22 mouse cellular contexts compared by ENCODE assay signal in genomic region chr4:114680360-114680759, GRCm38 (mm10).
DNase-seq lines count a peak whose midpoint lies in the region; ATAC-seq and TF ChIP-seq lines count a peak whose summit lies in the region.
"Had no signal": no experiment of that assay in that cellular context is flagged by ENCODE, and none has a peak within 500 bp of the region (broad histone marks: within the 10 kb centered on the region; RNA-seq: fewer than 3 reads in every experiment).

No protein-coding gene starts in this region.

- no peak overlapping the region for H3K9ac ChIP-seq in forebrain, embryonic 14.5 days (ENCODE audit: low read length)
- H3K9ac ChIP-seq in kidney, postnatal 0 days (ENCODE audit: low read depth, low read length) = no peak overlapping the region
- no peak overlapping the region for H3K9ac ChIP-seq in embryonic facial prominence, embryonic 11.5 days (replicated peaks; ENCODE audit: low read length)
- H3K9ac ChIP-seq in limb, embryonic 14.5 days (ENCODE audit: low read depth, low read length, severe bottlenecking) = no peak overlapping the region
- H3K9ac ChIP-seq: embryonic facial prominence, embryonic 15.5 days; liver, embryonic 14.5 days; midbrain, embryonic 13.5 days had no signal

- no peak for TF ChIP-seq POLR2A in limb, embryonic 14.5 days (IDR thresholded peaks at IDR 0.05; ENCODE audit: borderline replicate concordance, extremely low read depth, insufficient read depth, insufficient read length)

- H3K4me1 ChIP-seq in forebrain, embryonic 10.5 days = peaks cover 51% of the 10 kb centered on the region
- H3K4me1 ChIP-seq in forebrain, embryonic 14.5 days (ENCODE audit: control insufficient read depth, insufficient read depth, low read length) = peaks cover 11% of the 10 kb centered on the region
- peaks cover 7% of the 10 kb centered on the region; the same call in 1 of the 2 replicates for H3K4me1 ChIP-seq in kidney, postnatal 0 days (replicated peaks; ENCODE audit: insufficient read depth, low read length)
- peaks cover 3% of the 10 kb centered on the region for H3K4me1 ChIP-seq in embryonic facial prominence, embryonic 11.5 days (ENCODE audit: control insufficient read depth, insufficient read depth, low read length)
- H3K4me1 ChIP-seq in limb, embryonic 14.5 days (ENCODE audit: control insufficient read depth, insufficient read depth, low read length) = peaks cover 33% of the 10 kb centered on the region

- no peaks in the 10 kb centered on the region for H3K9me3 ChIP-seq in forebrain, embryonic 10.5 days
- H3K9me3 ChIP-seq in forebrain, embryonic 14.5 days (replicated peaks; ENCODE audit: control insufficient read depth, low read length) = no peaks in the 10 kb centered on the region
- H3K9me3 ChIP-seq in kidney, postnatal 0 days (replicated peaks; ENCODE audit: low read length) = no peaks in the 10 kb centered on the region
- H3K9me3 ChIP-seq in embryonic facial prominence, embryonic 11.5 days (replicated peaks; ENCODE audit: control insufficient read depth, low read length) = no peaks in the 10 kb centered on the region
- H3K9me3 ChIP-seq in limb, embryonic 14.5 days (ENCODE audit: control insufficient read depth, low read length) = no peaks in the 10 kb centered on the region
- H3K9me3 ChIP-seq: embryonic facial prominence, embryonic 15.5 days; midbrain, embryonic 13.5 days had no signal

- WGBS in forebrain, embryonic 10.5 days = 59% methylated on average over 6 of the region's 6 CpGs
- WGBS in forebrain, embryonic 14.5 days = 42% methylated on average over 6 of the region's 6 CpGs
- 28% methylated on average over 6 of the region's 6 CpGs for WGBS in kidney, postnatal 0 days
- WGBS in embryonic facial prominence, embryonic 11.5 days = 19% methylated on average over 6 of the region's 6 CpGs
- 6% methylated on average over 6 of the region's 6 CpGs for WGBS in limb, embryonic 14.5 days

- no peak for ATAC-seq in forebrain, embryonic 14.5 days
- 0 out of 2 replicates have a peak, but pooled peaks have one; percentile 37 for ATAC-seq in kidney, postnatal 0 days (replicated peaks; ENCODE audit: low FRiP score, low read depth)
- ATAC-seq in embryonic facial prominence, embryonic 11.5 days (replicated peaks; ENCODE audit: insufficient number of reproducible peaks, low FRiP score, low TSS enrichment, low read depth) = peak; percentile 60
- no peak for ATAC-seq in limb, embryonic 14.5 days (ENCODE audit: low FRiP score, low read depth)
- ATAC-seq: hindbrain, postnatal 0 days; lung, postnatal 0 days; midbrain, embryonic 13.5 days had no signal

- peak overlapping the region; percentile 58; the same call in 1 of the 2 replicates for H3K27ac ChIP-seq in forebrain, embryonic 10.5 days
- H3K27ac ChIP-seq in forebrain, embryonic 14.5 days (ENCODE audit: low read depth, low read length) = no peak overlapping the region
- H3K27ac ChIP-seq in kidney, postnatal 0 days = peak overlapping the region; percentile 42; the same call in 1 of the 2 replicates
- H3K27ac ChIP-seq in embryonic facial prominence, embryonic 11.5 days (replicated peaks; ENCODE audit: low read depth, low read length) = no peak overlapping the region
- H3K27ac ChIP-seq in limb, embryonic 14.5 days (replicated peaks; ENCODE audit: low read depth, low read length) = 0 out of 2 replicates have a peak overlapping the region, but pooled peaks have one; percentile 8
- H3K27ac ChIP-seq: embryonic facial prominence, embryonic 15.5 days; heart, adult 2 months; hindbrain, postnatal 0 days; liver, embryonic 14.5 days; midbrain, embryonic 13.5 days had no signal

- DNase-seq in forebrain, embryonic 10.5 days (ENCODE audit: extremely low spot score, low spot score) = no peak
- no peak for DNase-seq in forebrain, embryonic 14.5 days (ENCODE audit: low spot score)
- DNase-seq in kidney, postnatal 0 days (ENCODE audit: low spot score) = peak; percentile 70
- no peak for DNase-seq in kidney, postnatal 4 days
- peak; percentile 53 for DNase-seq in embryonic facial prominence, embryonic 11.5 days (ENCODE audit: low spot score)
- DNase-seq in limb, embryonic 14.5 days (ENCODE audit: low spot score) = no peak
- no peak for DNase-seq in adrenal gland, postnatal 36 days
- DNase-seq in thymus, postnatal 14 days = no peak
- DNase-seq: adrenal gland, postnatal 14 days; cerebellum, adult 11-12 months; cerebellum, postnatal 14 days; gastrocnemius, postnatal 14 days; heart, adult 2 months; heart, postnatal 36 days; kidney, adult 11 months; thymus, postnatal 4 days had no signal

- no peaks in the 10 kb centered on the region for H3K36me3 ChIP-seq in forebrain, embryonic 10.5 days (replicated peaks)
- H3K36me3 ChIP-seq in forebrain, embryonic 14.5 days (ENCODE audit: control insufficient read depth, insufficient read depth, low read length) = no peaks in the 10 kb centered on the region
- no peaks in the 10 kb centered on the region for H3K36me3 ChIP-seq in kidney, postnatal 0 days (ENCODE audit: insufficient read depth, low read length)
- H3K36me3 ChIP-seq in embryonic facial prominence, embryonic 11.5 days (replicated peaks; ENCODE audit: control insufficient read depth, insufficient read depth, low read depth, low read length) = no peaks in the 10 kb centered on the region
- no peaks in the 10 kb centered on the region for H3K36me3 ChIP-seq in limb, embryonic 14.5 days (ENCODE audit: control insufficient read depth, insufficient read depth, low read length)
- H3K36me3 ChIP-seq: embryonic facial prominence, embryonic 15.5 days; G1E; midbrain, embryonic 13.5 days had no signal

- H3K27me3 ChIP-seq in forebrain, embryonic 10.5 days (ENCODE audit: poor library complexity, severe bottlenecking) = peaks cover 90% of the 10 kb centered on the region
- H3K27me3 ChIP-seq in forebrain, embryonic 14.5 days (replicated peaks; ENCODE audit: control insufficient read depth, insufficient read depth, low read length) = peaks cover 13% of the 10 kb centered on the region; the same call in 1 of the 2 replicates
- no peaks in the 10 kb centered on the region for H3K27me3 ChIP-seq in kidney, postnatal 0 days (ENCODE audit: insufficient read depth, low read length)
- no peaks in the 10 kb centered on the region for H3K27me3 ChIP-seq in embryonic facial prominence, embryonic 11.5 days (ENCODE audit: control insufficient read depth, insufficient read depth, low read length)
- H3K27me3 ChIP-seq in limb, embryonic 14.5 days (ENCODE audit: control insufficient read depth, insufficient read depth, low read length) = peaks cover 16% of the 10 kb centered on the region; the same call in 1 of the 2 replicates

- no peak for TF ChIP-seq CTCF in kidney, postnatal 0 days (IDR thresholded peaks at IDR 0.05; ENCODE audit: low read depth)

- no peak overlapping the region for H3K4me3 ChIP-seq in forebrain, embryonic 10.5 days
- no peak overlapping the region for H3K4me3 ChIP-seq in forebrain, embryonic 14.5 days (ENCODE audit: low read depth, low read length)
- H3K4me3 ChIP-seq in kidney, postnatal 0 days (replicated peaks; ENCODE audit: low read depth, low read length) = no peak overlapping the region
- no peak overlapping the region for H3K4me3 ChIP-seq in embryonic facial prominence, embryonic 11.5 days (ENCODE audit: low read depth, low read length)
- no peak overlapping the region for H3K4me3 ChIP-seq in limb, embryonic 14.5 days (replicated peaks; ENCODE audit: low read length)
- H3K4me3 ChIP-seq: embryonic facial prominence, embryonic 15.5 days; heart, adult 2 months; midbrain, embryonic 13.5 days had no signal

- H3K4me2 ChIP-seq in forebrain, embryonic 14.5 days (ENCODE audit: low read length) = no peak overlapping the region
- H3K4me2 ChIP-seq in kidney, postnatal 0 days (ENCODE audit: low read length) = no peak overlapping the region
- no peak overlapping the region for H3K4me2 ChIP-seq in embryonic facial prominence, embryonic 11.5 days (ENCODE audit: low read depth, low read length)
- no peak overlapping the region for H3K4me2 ChIP-seq in limb, embryonic 14.5 days (replicated peaks; ENCODE audit: low read depth, low read length, severe bottlenecking)
- H3K4me2 ChIP-seq: embryonic facial prominence, embryonic 15.5 days; midbrain, embryonic 13.5 days had no signal

Comparison
In these comparisons a context has a peak if more than half of its experiments do, and no peak if none do; other contexts are left out.
1. DNase-seq: peak in kidney, postnatal 0 days (single experiment) and embryonic facial prominence, embryonic 11.5 days (single experiment); none in forebrain, embryonic 10.5 days (single experiment), forebrain, embryonic 14.5 days (single experiment), kidney, postnatal 4 days (0 of 2), limb, embryonic 14.5 days (single experiment), adrenal gland, postnatal 36 days (0 of 2) and thymus, postnatal 14 days (single experiment).
2. H3K27ac ChIP-seq: peak in forebrain, embryonic 10.5 days (single experiment), kidney, postnatal 0 days (single experiment) and limb, embryonic 14.5 days (single experiment); none in forebrain, embryonic 14.5 days (single experiment) and embryonic facial prominence, embryonic 11.5 days (single experiment).
3. ATAC-seq: peak in kidney, postnatal 0 days (single experiment) and embryonic facial prominence, embryonic 11.5 days (single experiment); none in forebrain, embryonic 14.5 days (single experiment) and limb, embryonic 14.5 days (single experiment).